Mouse (Mus musculus): Measurements from ENCODE around the gene Rundc3b. TPM values are rescaled to one million over a fixed set of nuclear protein-coding genes. Genes with fewer than 3 reads are reported as not detected.
A peak's percentile ranks its signal among the peaks of the same experiment; 100 is the strongest.

The Rundc3b gene
- polyA plus RNA-seq, 1 experiment from 2014 or later = 8.3 TPM

GRCm38 (mm10) chr5:8622071-8622595, 619 bp downstream of the Rundc3b start:
- Histone ChIP-seq H3K9me3 (no peaks in the 10 kb centered on the region), H3K9ac (peak overlapping the region; percentile 73), H3K4me2 (replicated peaks) (peak overlapping the region; percentile 95), H3K4me3 (peak overlapping the region; percentile 74), H3K36me3 (no peaks in the 10 kb centered on the region), H3K27ac (peak overlapping the region; percentile 54), H3K4me1 (no peaks in the 10 kb centered on the region), H3K27me3 (no peaks in the 10 kb centered on the region)
- under 1% methylated on average over 40 of the region's 49 CpGs for WGBS
- ATAC-seq (ENCODE audit: insufficient number of reproducible peaks, insufficient read depth, low FRiP score, low TSS enrichment) = peak; percentile 73

GRCm38 (mm10) chr5:8571118-8571517, 51.6 kb downstream of the Rundc3b start:
- no peak overlapping the region for H3K9ac ChIP-seq
- H3K4me2 ChIP-seq (replicated peaks) = no peak overlapping the region
- no peaks in the 10 kb centered on the region for H3K4me1 ChIP-seq
- H3K4me3 ChIP-seq = no peak overlapping the region
- WGBS = 34% methylated on average over 3 of the region's 3 CpGs
- no peak overlapping the region for H3K27ac ChIP-seq
- no peaks in the 10 kb centered on the region for H3K9me3 ChIP-seq
- H3K36me3 ChIP-seq = no peaks in the 10 kb centered on the region
- H3K27me3 ChIP-seq = no peaks in the 10 kb centered on the region
- no peak for ATAC-seq (ENCODE audit: insufficient number of reproducible peaks, insufficient read depth, low FRiP score, low TSS enrichment)

- H3K27ac ChIP-seq = no peak overlapping the region
- H3K4me3 ChIP-seq = no peak overlapping the region
- no peaks in the 10 kb centered on the region for H3K27me3 ChIP-seq
- 61% methylated on average over 3 of the region's 3 CpGs for WGBS
- no peak for ATAC-seq (ENCODE audit: insufficient number of reproducible peaks, insufficient read depth, low FRiP score, low TSS enrichment)
- H3K9me3 ChIP-seq = no peaks in the 10 kb centered on the region
- no peak overlapping the region for H3K4me2 ChIP-seq (replicated peaks)
- no peaks in the 10 kb centered on the region for H3K36me3 ChIP-seq
- H3K4me1 ChIP-seq = no peaks in the 10 kb centered on the region
- H3K9ac ChIP-seq = no peak overlapping the region
Observed at GRCm38 (mm10) chr5:8566867-8567266, 55.9 kb downstream of the Rundc3b start.

GRCm38 (mm10) chr5:8544512-8544911, 78.2 kb downstream of the Rundc3b start:
- Histone ChIP-seq H3K4me1 (peaks cover 3% of the 10 kb centered on the region; the same call in 1 of the 2 replicates), H3K4me3 (no peak overlapping the region), H3K36me3 (no peaks in the 10 kb centered on the region), H3K27me3 (no peaks in the 10 kb centered on the region), H3K4me2 (replicated peaks) (no peak overlapping the region), H3K27ac (no peak overlapping the region), H3K9me3 (no peaks in the 10 kb centered on the region), H3K9ac (no peak overlapping the region)
- WGBS = 77% methylated on average over 1 of the region's 5 CpGs
- ATAC-seq (ENCODE audit: insufficient number of reproducible peaks, insufficient read depth, low FRiP score, low TSS enrichment) = no peak

GRCm38 (mm10) chr5:8542631-8543207, 80.0 kb downstream of the Rundc3b start:
- H3K36me3 ChIP-seq = no peaks in the 10 kb centered on the region
- H3K4me2 ChIP-seq (replicated peaks) = no peak overlapping the region
- peaks cover 3% of the 10 kb centered on the region; the same call in 1 of the 2 replicates for H3K4me1 ChIP-seq
- no peak for ATAC-seq (ENCODE audit: insufficient number of reproducible peaks, insufficient read depth, low FRiP score, low TSS enrichment)
- no peak overlapping the region for H3K4me3 ChIP-seq
- no peak overlapping the region for H3K9ac ChIP-seq
- H3K27me3 ChIP-seq = no peaks in the 10 kb centered on the region
- no peaks in the 10 kb centered on the region for H3K9me3 ChIP-seq
- H3K27ac ChIP-seq = no peak overlapping the region
- WGBS = 73% methylated on average over 3 of the region's 3 CpGs

- Histone ChIP-seq H3K9me3 (no peaks in the 10 kb centered on the region), H3K9ac (no peak overlapping the region), H3K27ac (no peak overlapping the region), H3K4me1 (peaks cover 3% of the 10 kb centered on the region; the same call in 1 of the 2 replicates), H3K27me3 (no peaks in the 10 kb centered on the region), H3K4me2 (replicated peaks) (no peak overlapping the region), H3K36me3 (no peaks in the 10 kb centered on the region), H3K4me3 (no peak overlapping the region)
- 61% methylated on average over 7 of the region's 7 CpGs for WGBS
- ATAC-seq (ENCODE audit: insufficient number of reproducible peaks, insufficient read depth, low FRiP score, low TSS enrichment) = no peak
Observed at GRCm38 (mm10) chr5:8541120-8542117, 81.3 kb downstream of the Rundc3b start.

GRCm38 (mm10) chr5:8519006-8519405, 103.7 kb downstream of the Rundc3b start:
- Histone ChIP-seq H3K9me3 (no peaks in the 10 kb centered on the region), H3K4me2 (replicated peaks) (no peak overlapping the region), H3K9ac (no peak overlapping the region), H3K4me1 (no peaks in the 10 kb centered on the region), H3K4me3 (no peak overlapping the region), H3K36me3 (no peaks in the 10 kb centered on the region), H3K27me3 (no peaks in the 10 kb centered on the region), H3K27ac (no peak overlapping the region)
- 37% methylated on average over 3 of the region's 3 CpGs for WGBS
- ATAC-seq (ENCODE audit: insufficient number of reproducible peaks, insufficient read depth, low FRiP score, low TSS enrichment) = no peak

- 79% methylated on average over 4 of the region's 4 CpGs for WGBS
- Histone ChIP-seq H3K4me2 (replicated peaks) (no peak overlapping the region), H3K4me1 (no peaks in the 10 kb centered on the region), H3K4me3 (no peak overlapping the region), H3K27me3 (no peaks in the 10 kb centered on the region), H3K36me3 (no peaks in the 10 kb centered on the region), H3K9ac (no peak overlapping the region), H3K27ac (no peak overlapping the region), H3K9me3 (no peaks in the 10 kb centered on the region)
- ATAC-seq (ENCODE audit: insufficient number of reproducible peaks, insufficient read depth, low FRiP score, low TSS enrichment) = no peak
Observed at GRCm38 (mm10) chr5:8491778-8492177, 131.0 kb downstream of the Rundc3b start.

GRCm38 (mm10) chr5:8489471-8490110, 133.2 kb downstream of the Rundc3b start:
- Histone ChIP-seq H3K27me3 (no peaks in the 10 kb centered on the region), H3K9me3 (no peaks in the 10 kb centered on the region), H3K9ac (no peak overlapping the region), H3K36me3 (no peaks in the 10 kb centered on the region), H3K4me1 (no peaks in the 10 kb centered on the region), H3K4me3 (no peak overlapping the region), H3K4me2 (replicated peaks) (no peak overlapping the region), H3K27ac (no peak overlapping the region)
- 43% methylated on average over 6 of the region's 6 CpGs for WGBS
- ATAC-seq (ENCODE audit: insufficient number of reproducible peaks, insufficient read depth, low FRiP score, low TSS enrichment) = peak; percentile 54; the same call in 1 of the 2 replicates

- Histone ChIP-seq H3K27ac (no peak overlapping the region), H3K9ac (no peak overlapping the region), H3K4me1 (no peaks in the 10 kb centered on the region), H3K9me3 (no peaks in the 10 kb centered on the region), H3K4me2 (replicated peaks) (no peak overlapping the region), H3K4me3 (no peak overlapping the region), H3K27me3 (no peaks in the 10 kb centered on the region), H3K36me3 (no peaks in the 10 kb centered on the region)
- ATAC-seq (ENCODE audit: insufficient number of reproducible peaks, insufficient read depth, low FRiP score, low TSS enrichment) = no peak
- 70% methylated on average over 2 of the region's 2 CpGs for WGBS
Observed at GRCm38 (mm10) chr5:8488701-8489297, 134.0 kb downstream of the Rundc3b start.

- no peaks in the 10 kb centered on the region for H3K36me3 ChIP-seq
- WGBS = 54% methylated on average over 4 of the region's 4 CpGs
- no peak overlapping the region for H3K4me2 ChIP-seq (replicated peaks)
Observed at GRCm38 (mm10) chr5:8487989-8488700, 134.6 kb downstream of the Rundc3b start.

More at GRCm38 (mm10) chr5:8487989-8488700, 134.6 kb downstream of the Rundc3b start:
- Histone ChIP-seq H3K9me3 (no peaks in the 10 kb centered on the region), H3K4me3 (no peak overlapping the region), H3K27ac (no peak overlapping the region), H3K4me1 (no peaks in the 10 kb centered on the region), H3K27me3 (no peaks in the 10 kb centered on the region), H3K9ac (no peak overlapping the region)
- ATAC-seq (ENCODE audit: insufficient number of reproducible peaks, insufficient read depth, low FRiP score, low TSS enrichment) = peak; percentile 66; the same call in 1 of the 2 replicates

Data from embryonic facial prominence, embryonic 12.5 days (tissue).